Mouse (Mus musculus) embryonic facial prominence, embryonic 12.5 days (tissue): ENCODE measurements at regions not wholly inside any gene's neighbourhood (a gene's known extent, or its start where the extent isn't known, plus 50 kb on each side); places are given as distances from the start of the nearest gene placed in this dataset.
"Not testable (repeated sequence)": the region's sequence is repeated elsewhere in the genome, so short reads cannot be mapped to it uniquely, and the experiment has no call there.

Experiments
- ATAC-seq: fragments of 200-750 bp; cut with Nextera tagmentation; 2 replicates; pipeline ENCODE4 v1.8.0; 2017; ENCODE audit not compliant: insufficient number of reproducible peaks, insufficient read depth, low FRiP score, low TSS enrichment
- H3K27ac ChIP-seq: fragments of 300-500 bp; sonication (generic); 2 replicates; pipeline ENCODE4 v1.5.1; 2016; ENCODE audit warnings: mild to moderate bottlenecking
- H3K27me3 ChIP-seq: fragments of 300-500 bp; sonication (generic); 2 replicates; pipeline ENCODE4 v1.6.1; 2016; ENCODE audit warnings: mild to moderate bottlenecking, moderate library complexity
- H3K36me3 ChIP-seq: fragments of 300-500 bp; sonication (generic); 2 replicates; pipeline ENCODE4 v1.6.1; 2016; ENCODE audit warnings: mild to moderate bottlenecking
- H3K4me1 ChIP-seq: fragments of 300-500 bp; sonication (generic); 2 replicates; pipeline ENCODE4 v1.6.1; 2016
- H3K4me2 ChIP-seq: fragments of 300-500 bp; sonication (generic); replicated peaks from 2 replicates; pipeline ENCODE4 v1.6.1; 2016; ENCODE audit warnings: mild to moderate bottlenecking, moderate library complexity
- H3K4me3 ChIP-seq: fragments of 300-500 bp; sonication (generic); 2 replicates; pipeline ENCODE4 v1.5.1; 2016; ENCODE audit warnings: mild to moderate bottlenecking
- H3K9ac ChIP-seq: fragments of 300-500 bp; sonication (generic); 2 replicates; pipeline ENCODE4 v1.6.1; 2016; ENCODE audit warnings: mild to moderate bottlenecking, moderate library complexity
- H3K9me3 ChIP-seq: fragments of 300-500 bp; sonication (generic); 2 replicates; pipeline ENCODE4 v1.6.1; 2016; ENCODE audit warnings: mild to moderate bottlenecking, moderate library complexity
- WGBS: fragments of 180-500 bp; shearing (Covaris S2); methylation state at CpG from one replicate; pipeline ENCODE4 v1.1.7; 2016; 5-methylcytosine and 5-hydroxymethylcytosine counted together

DNA sequence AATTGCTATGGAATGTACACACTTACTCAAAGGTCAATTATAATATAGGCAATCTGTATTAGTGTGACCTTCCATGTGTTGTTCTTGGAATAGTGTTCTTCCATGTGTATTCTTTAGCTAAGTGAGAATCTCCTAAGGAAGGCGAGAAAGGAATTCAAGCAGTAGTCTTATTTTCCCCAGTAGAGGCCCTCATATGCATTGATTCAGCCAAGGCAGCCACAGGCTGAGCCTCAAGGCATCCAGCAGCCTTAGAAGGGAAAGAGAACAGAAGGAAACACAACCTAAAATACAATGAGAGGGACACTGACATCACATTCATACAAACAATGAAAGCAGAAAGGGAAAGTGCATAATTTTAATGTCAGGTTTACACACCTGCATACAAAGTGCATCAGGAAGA, 541.4 kb upstream of the Got2 start:
- no peaks in the 10 kb centered on the region for H3K27me3 ChIP-seq
- H3K9me3 ChIP-seq, result no peaks in the 10 kb centered on the region
- no peak overlapping the region for H3K27ac ChIP-seq
- 50% methylated on average over 1 of the region's 1 CpGs for WGBS
- no peak overlapping the region for H3K4me3 ChIP-seq
- H3K36me3 ChIP-seq, result no peaks in the 10 kb centered on the region
- no peaks in the 10 kb centered on the region for H3K4me1 ChIP-seq
- H3K9ac ChIP-seq, result no peak overlapping the region
- no peak overlapping the region for H3K4me2 ChIP-seq
- ATAC-seq, result no peak

DNA sequence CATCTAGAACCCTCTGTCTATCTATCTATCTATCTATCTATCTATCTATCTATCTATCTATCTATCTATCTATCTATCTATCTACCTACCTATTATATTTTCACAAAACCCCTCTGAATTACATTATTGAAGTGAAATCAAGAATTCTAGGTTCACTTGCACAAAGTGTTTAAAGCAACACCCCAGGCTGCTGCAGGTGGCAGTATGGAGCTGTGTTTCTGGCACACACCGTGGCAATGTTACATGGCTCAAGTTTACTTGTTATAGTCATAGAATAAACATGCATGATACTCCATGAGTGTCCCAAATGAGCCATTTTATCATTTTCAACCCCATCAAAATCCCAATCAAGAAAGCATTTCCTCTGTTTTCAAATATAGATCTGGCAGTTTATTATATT, 538.6 kb upstream of the Got2 start:
- no peaks in the 10 kb centered on the region for H3K9me3 ChIP-seq
- no peak overlapping the region for H3K4me3 ChIP-seq
- no peak overlapping the region for H3K4me2 ChIP-seq
- no peak for ATAC-seq
- no peaks in the 10 kb centered on the region for H3K36me3 ChIP-seq
- H3K9ac ChIP-seq, result no peak overlapping the region
- WGBS, result 64% methylated on average over 1 of the region's 1 CpGs
- H3K4me1 ChIP-seq, result no peaks in the 10 kb centered on the region
- H3K27me3 ChIP-seq, result no peaks in the 10 kb centered on the region
- no peak overlapping the region for H3K27ac ChIP-seq

DNA sequence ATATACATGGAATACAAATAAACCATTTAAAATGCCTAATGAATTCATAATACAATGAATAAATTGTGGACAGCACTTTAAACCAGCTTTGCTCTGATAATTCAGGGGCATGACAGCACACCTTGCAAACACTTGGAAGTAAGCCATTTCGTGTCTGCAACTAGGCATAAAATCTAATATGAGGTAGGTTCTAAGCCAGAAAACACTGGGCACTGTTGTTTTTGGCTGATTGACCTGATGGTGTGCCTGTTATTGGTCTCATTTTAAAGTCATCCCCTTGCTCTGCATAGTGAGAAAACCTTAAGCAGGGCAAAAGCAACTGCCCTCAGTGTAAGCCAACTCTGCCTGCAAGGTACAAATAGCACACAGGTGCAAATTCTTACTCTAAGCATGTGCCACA, 521.3 kb upstream of the Got2 start:
- H3K27ac ChIP-seq, result no peak overlapping the region
- no peaks in the 10 kb centered on the region for H3K4me1 ChIP-seq
- no peak for ATAC-seq
- H3K27me3 ChIP-seq, result no peaks in the 10 kb centered on the region
- no peak overlapping the region for H3K4me2 ChIP-seq
- no peak overlapping the region for H3K9ac ChIP-seq
- no peaks in the 10 kb centered on the region for H3K36me3 ChIP-seq
- 69% methylated on average over 1 of the region's 1 CpGs for WGBS
- H3K4me3 ChIP-seq, result no peak overlapping the region
- no peaks in the 10 kb centered on the region for H3K9me3 ChIP-seq

DNA sequence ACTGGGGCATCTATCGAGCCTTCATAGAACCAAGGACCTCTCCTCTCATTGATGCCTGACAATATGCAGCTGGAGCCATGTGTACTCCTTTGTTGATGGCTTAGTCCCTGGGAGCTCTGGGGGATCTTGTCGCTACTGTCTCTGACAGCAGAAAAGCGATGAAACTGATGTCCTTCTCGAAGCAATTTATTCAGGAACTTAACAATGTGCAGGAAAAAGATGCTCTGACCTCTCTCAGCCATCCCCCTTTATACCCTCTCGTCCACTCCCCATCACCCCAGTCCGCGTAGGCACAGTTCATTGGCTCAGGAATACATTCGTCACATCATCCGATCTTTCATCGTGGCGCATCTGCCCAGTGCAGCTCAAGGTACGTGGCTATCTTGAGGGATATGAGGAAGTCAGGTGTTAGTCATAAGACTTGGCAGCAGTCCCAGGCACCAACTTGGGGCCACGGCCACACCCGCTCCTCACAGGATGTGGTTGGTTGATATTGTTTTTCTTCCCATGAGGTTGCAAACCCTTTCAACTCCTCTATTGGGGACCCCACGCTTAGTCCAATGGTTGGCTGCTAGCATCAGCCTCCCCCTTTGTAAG, 516.3 kb upstream of the Got2 start:
- Histone ChIP-seq H3K27ac (no peak overlapping the region), H3K4me2 (no peak overlapping the region), H3K9me3 (no peaks in the 10 kb centered on the region), H3K4me1 (no peaks in the 10 kb centered on the region), H3K27me3 (no peaks in the 10 kb centered on the region), H3K9ac (no peak overlapping the region), H3K36me3 (no peaks in the 10 kb centered on the region), H3K4me3 (no peak overlapping the region)
- 92% methylated on average over 15 of the region's 15 CpGs for WGBS
- no peak for ATAC-seq

DNA sequence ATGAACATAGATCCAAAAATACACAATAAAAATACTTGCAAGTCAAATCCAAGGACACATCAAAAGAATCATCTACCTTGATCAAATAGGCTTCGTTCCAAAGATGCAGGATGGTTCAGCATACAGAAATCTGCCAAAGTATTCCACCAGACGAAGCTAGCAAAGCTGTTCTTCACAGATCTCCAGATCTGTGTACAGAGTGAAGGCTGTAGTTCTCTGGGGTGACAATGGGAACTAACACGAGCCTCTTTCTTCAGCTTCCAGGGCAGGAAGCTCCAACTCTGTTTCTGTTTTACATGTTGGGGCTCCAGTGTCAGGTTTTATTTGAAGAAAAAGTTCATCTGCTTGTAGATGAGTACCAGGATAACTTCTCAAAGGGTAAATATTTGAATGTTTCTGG, 515.3 kb upstream of the Got2 start:
- WGBS, result 68% methylated on average over 3 of the region's 3 CpGs
- H3K4me2 ChIP-seq, result no peak overlapping the region
- H3K27me3 ChIP-seq, result no peaks in the 10 kb centered on the region
- H3K4me3 ChIP-seq, result no peak overlapping the region
- ATAC-seq, result no peak
- H3K36me3 ChIP-seq, result no peaks in the 10 kb centered on the region
- H3K4me1 ChIP-seq, result no peaks in the 10 kb centered on the region
- no peak overlapping the region for H3K27ac ChIP-seq
- H3K9me3 ChIP-seq, result no peaks in the 10 kb centered on the region
- no peak overlapping the region for H3K9ac ChIP-seq

DNA sequence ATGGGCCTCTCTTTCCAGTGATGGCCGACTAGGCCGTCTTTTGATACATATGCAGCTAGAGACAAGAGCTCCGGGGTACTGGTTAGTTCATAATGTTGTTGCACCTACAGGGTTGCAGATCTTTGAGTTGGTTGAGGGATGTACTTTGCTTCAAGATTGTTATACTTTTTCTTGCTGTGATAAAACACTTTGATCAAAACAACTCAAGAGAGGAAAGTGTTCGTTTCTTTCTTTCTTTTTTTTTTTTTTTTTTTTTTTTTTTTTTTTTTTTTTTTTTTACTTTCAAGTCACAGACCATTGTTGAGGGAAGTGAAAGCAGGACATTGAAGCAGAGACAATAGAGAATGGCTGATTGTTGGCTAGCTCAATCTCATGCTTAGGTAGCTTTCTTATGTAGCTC, 511.0 kb upstream of the Got2 start:
- H3K9ac ChIP-seq, H3K27ac ChIP-seq, H3K4me3 ChIP-seq, H3K4me1 ChIP-seq, ATAC-seq, H3K9me3 ChIP-seq, H3K4me2 ChIP-seq, H3K27me3 ChIP-seq, H3K36me3 ChIP-seq: not testable (repeated sequence)
- 95% methylated on average over 4 of the region's 4 CpGs for WGBS

DNA sequence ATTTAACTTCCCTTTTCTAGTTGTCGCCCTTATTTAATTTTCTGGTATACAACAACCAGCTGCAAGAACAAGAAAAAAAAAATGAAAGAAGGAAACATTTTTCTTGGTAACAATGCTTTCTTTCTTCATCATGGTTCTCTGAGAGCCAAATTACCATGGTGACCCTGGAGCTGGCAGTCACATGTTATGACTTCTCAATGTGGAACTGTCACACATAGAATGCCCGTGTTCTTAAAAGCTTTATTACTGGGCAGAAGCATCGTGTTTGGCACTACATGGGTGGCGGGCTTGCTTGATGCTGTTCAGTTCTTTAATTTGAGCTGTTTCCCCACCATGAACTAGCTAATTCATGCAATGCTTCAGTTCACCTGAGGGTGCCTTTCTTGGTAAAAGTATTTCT, 504.7 kb upstream of the Got2 start:
- no peak overlapping the region for H3K4me3 ChIP-seq
- no peaks in the 10 kb centered on the region for H3K36me3 ChIP-seq
- no peaks in the 10 kb centered on the region for H3K9me3 ChIP-seq
- H3K4me1 ChIP-seq, result no peaks in the 10 kb centered on the region
- H3K4me2 ChIP-seq, result no peak overlapping the region
- 54% methylated on average over 4 of the region's 4 CpGs for WGBS
- H3K27ac ChIP-seq, result no peak overlapping the region
- H3K9ac ChIP-seq, result no peak overlapping the region
- no peak for ATAC-seq
- no peaks in the 10 kb centered on the region for H3K27me3 ChIP-seq

DNA sequence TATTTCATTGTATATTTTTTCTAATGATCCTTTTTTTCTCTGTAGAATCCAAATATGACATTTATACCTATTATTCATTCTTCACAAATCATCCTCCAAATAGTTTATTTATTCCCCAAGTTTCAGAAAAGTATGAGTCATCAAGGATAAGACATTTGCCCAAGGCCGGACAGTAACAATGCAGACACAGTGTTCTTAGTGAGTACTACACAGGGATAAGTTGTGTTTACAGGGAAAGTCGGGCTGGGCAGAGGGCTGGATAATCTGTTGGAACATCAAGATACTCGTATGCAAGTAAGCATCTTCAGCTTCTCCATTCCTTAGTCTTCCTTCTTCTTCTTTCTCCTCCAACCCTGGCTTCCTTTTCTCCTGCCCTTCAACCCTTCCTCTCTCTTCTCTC, 500.9 kb upstream of the Got2 start:
- WGBS, result 86% methylated on average over 3 of the region's 3 CpGs
- Histone ChIP-seq H3K36me3 (no peaks in the 10 kb centered on the region), H3K4me2 (no peak overlapping the region), H3K9ac (no peak overlapping the region), H3K27me3 (no peaks in the 10 kb centered on the region), H3K4me3 (no peak overlapping the region), H3K4me1 (no peaks in the 10 kb centered on the region), H3K27ac (no peak overlapping the region), H3K9me3 (no peaks in the 10 kb centered on the region)
- ATAC-seq, result no peak

DNA sequence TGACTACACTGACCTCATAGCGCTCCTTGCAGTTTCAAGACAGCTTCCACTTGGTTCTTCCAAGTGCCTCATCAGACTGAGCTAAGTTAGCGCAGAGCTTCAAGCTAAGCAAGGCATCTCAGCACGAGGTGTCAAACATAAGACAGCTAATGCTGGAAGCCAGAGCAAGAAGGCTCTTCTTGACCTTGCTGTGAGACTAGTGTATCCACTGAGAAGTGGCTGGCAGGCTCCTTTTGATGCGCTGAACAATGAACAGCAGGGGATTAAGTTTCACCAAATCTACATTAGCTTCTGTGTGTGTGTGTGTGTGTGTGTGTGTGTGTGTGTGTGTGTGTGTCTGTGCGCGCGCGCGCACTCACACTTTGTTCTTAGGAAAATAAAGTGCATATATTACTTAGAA, 482.2 kb upstream of the Got2 start:
- Histone ChIP-seq H3K4me2 (no peak overlapping the region), H3K9ac (no peak overlapping the region), H3K4me1 (no peaks in the 10 kb centered on the region), H3K27me3 (no peaks in the 10 kb centered on the region), H3K36me3 (no peaks in the 10 kb centered on the region), H3K27ac (no peak overlapping the region), H3K9me3 (no peaks in the 10 kb centered on the region), H3K4me3 (no peak overlapping the region)
- 87% methylated on average over 9 of the region's 9 CpGs for WGBS
- ATAC-seq, result no peak

DNA sequence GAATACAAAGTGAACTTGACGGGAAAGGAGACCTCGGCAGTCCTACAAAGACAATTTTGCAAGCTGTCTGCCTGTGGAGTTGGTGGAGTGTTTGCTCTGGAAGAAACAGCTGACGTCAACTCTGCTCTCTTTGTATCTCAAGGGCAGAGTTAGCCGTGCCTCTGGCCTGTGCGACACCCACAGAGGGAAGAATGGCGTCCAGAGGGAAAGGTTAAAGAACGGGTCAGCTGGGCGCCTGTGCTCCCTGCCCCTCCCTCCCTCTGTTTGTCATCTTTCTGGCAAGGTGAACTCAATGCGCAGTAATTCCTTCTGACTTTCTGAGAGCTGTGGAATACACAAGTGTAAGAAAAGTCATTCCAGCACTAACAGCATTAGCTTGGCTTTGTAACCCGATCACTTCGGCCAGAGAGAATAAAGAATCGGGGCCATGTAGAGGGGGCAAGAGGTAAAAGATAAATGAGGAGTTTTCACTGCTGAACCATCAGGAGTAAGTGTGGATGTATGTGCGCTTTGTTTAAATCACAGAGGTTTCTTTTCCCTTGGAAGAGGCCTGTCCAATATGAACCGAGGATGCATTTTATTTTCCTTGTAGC, 474.6 kb upstream of the Got2 start:
- Histone ChIP-seq H3K9me3 (no peaks in the 10 kb centered on the region), H3K9ac (no peak overlapping the region), H3K4me2 (0 out of 2 replicates have a peak overlapping the region, but pooled peaks have one; percentile 3), H3K4me1 (no peaks in the 10 kb centered on the region), H3K4me3 (no peak overlapping the region), H3K27me3 (no peaks in the 10 kb centered on the region), H3K36me3 (no peaks in the 10 kb centered on the region), H3K27ac (no peak overlapping the region)
- WGBS, result 29% methylated on average over 14 of the region's 14 CpGs
- ATAC-seq, result peak; percentile 67; the same call in 1 of the 2 replicates

DNA sequence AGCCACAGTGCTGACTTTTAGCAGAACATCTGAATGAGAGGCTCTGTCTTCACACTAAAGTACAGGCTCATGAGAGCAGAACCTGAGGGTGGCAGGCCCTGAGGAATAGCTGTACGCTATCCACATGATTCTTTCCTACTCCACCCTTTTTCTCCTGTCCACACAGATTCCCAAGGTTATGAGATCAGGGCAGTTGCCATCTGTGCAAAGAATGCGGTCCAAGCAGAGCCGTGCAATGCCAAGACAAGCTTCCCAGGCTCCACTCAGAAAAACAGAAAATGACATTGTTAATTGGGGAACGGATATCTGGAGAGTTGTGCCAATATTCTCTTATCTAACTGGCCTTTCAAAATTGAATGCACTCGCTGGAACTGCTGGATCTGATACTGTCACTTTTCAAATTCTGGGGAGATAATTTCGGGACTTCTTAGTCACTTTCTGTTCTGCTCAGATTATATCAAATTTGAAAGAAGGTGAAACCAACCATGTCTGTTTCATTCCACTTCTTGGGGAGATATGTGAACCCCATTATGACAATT, 462.3 kb upstream of the Got2 start:
- H3K4me3 ChIP-seq, result no peak overlapping the region

DNA sequence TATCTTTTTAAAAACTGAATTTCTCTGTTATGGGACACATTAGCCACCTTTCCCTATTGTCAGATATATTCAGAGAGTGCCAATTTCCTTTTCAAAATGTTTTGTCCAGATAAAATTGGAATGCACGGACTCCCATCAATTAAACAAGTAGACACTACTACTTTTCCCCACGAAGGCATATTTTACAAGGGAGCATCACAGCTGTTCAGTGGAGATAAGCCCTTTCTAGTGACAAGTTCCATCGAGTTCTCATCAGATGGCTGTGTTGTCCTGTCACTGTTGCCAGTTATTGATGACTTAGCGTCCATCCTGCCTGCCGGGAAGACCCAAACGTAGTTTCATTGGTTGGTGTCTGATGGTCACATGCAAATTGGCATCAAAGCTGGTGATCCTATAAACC, 461.2 kb upstream of the Got2 start:
- Histone ChIP-seq H3K27me3 (no peaks in the 10 kb centered on the region), H3K4me1 (no peaks in the 10 kb centered on the region), H3K36me3 (no peaks in the 10 kb centered on the region), H3K4me2 (no peak overlapping the region), H3K9ac (no peak overlapping the region), H3K4me3 (no peak overlapping the region), H3K27ac (no peak overlapping the region), H3K9me3 (no peaks in the 10 kb centered on the region)
- 84% methylated on average over 6 of the region's 6 CpGs for WGBS
- no peak for ATAC-seq

More for the DNA sequence above, 462.3 kb upstream of the Got2 start:
- no peaks in the 10 kb centered on the region for H3K36me3 ChIP-seq
- no peak overlapping the region for H3K4me2 ChIP-seq
- no peak for ATAC-seq
- no peaks in the 10 kb centered on the region for H3K27me3 ChIP-seq
- 69% methylated on average over 6 of the region's 6 CpGs for WGBS
- no peaks in the 10 kb centered on the region for H3K9me3 ChIP-seq
- H3K9ac ChIP-seq, result no peak overlapping the region
- H3K27ac ChIP-seq, result no peak overlapping the region
- H3K4me1 ChIP-seq, result no peaks in the 10 kb centered on the region
